Mouse (Mus musculus) forebrain, postnatal 0 days (tissue): ENCODE measurements around the gene Mcts2. TPM values are rescaled to one million over a fixed set of nuclear protein-coding genes. Genes with fewer than 3 reads are reported as not detected.

ENCODE experiments used
- ATAC-seq: fragments of 200-750 bp; cut with Nextera tagmentation; 2 replicates; pipeline ENCODE4 v1.8.0; 2017; ENCODE audit warnings: mild to moderate bottlenecking, moderate library complexity
- DNase-seq: peaks from one replicate; pipeline ENCODE4 v3.0.0-alpha.2; 2015
- H3K27ac ChIP-seq: fragments of 300-500 bp; sonication (generic); 2 replicates; pipeline ENCODE4 v1.5.1; 2014; ENCODE audit warnings: low read depth, mild to moderate bottlenecking, antibody characterized with exemption, low read length, moderate library complexity, mixed read lengths
- H3K27me3 ChIP-seq: fragments of 300-500 bp; sonication (generic); 2 replicates; pipeline ENCODE4 v1.6.1; 2014; ENCODE audit warnings: mild to moderate bottlenecking, low read length, mixed read lengths; ENCODE audit not compliant: insufficient read depth
- H3K36me3 ChIP-seq: fragments of 300-500 bp; sonication (generic); 2 replicates; pipeline ENCODE4 v1.6.1; 2014; ENCODE audit warnings: mild to moderate bottlenecking, moderate library complexity; ENCODE audit not compliant: insufficient read depth
- H3K4me1 ChIP-seq: fragments of 300-500 bp; sonication (generic); 2 replicates; pipeline ENCODE4 v1.6.1; 2014; ENCODE audit warnings: antibody characterized with exemption; ENCODE audit not compliant: insufficient read depth
- H3K4me2 ChIP-seq: fragments of 300-500 bp; sonication (generic); 2 replicates; pipeline ENCODE4 v1.6.1; 2014; ENCODE audit warnings: low read depth, mild to moderate bottlenecking, moderate library complexity
- H3K4me3 ChIP-seq: fragments of 300-500 bp; sonication (generic); 2 replicates; pipeline ENCODE4 v1.5.1; 2014; ENCODE audit warnings: low read depth, low read length, mixed read lengths
- H3K9ac ChIP-seq: fragments of 300-500 bp; sonication (generic); 2 replicates; pipeline ENCODE4 v1.6.1; 2014; ENCODE audit warnings: mild to moderate bottlenecking
- H3K9me3 ChIP-seq: fragments of 300-500 bp; sonication (generic); 2 replicates; pipeline ENCODE4 v1.6.1; 2016; ENCODE audit warnings: low read length
- CTCF ChIP-seq: sonication (generic); IDR thresholded peaks from 2 replicates; pipeline ENCODE4 v1.5.1; 2016; ENCODE audit warnings: antibody characterized with exemption, control low read depth, low read depth
- WGBS: fragments of 180-500 bp; shearing (Covaris S2); extraction: QIAGEN DNeasy Blood & Tissue Kit; methylation state at CpG from one replicate; pipeline ENCODE4 v1.1.7; 2014; 5-methylcytosine and 5-hydroxymethylcytosine counted together
- polyA plus RNA-seq: library from polyadenylated mRNA; unstranded; fragments of >200 nt; fragmentation: Nextera tagmentation; extraction: Ambion mirVana; gene quantifications from 2 replicates; pipeline ENCODE4 v1.2.1, GENCODE M21; 2015
- total RNA-seq: library from RNA; depleted of rRNA; stranded (reverse); fragments of >200 nt; gene quantifications from 2 replicates; pipeline ENCODE4 v1.2.3, GENCODE M21; 2014

The Mcts2 gene
- total and polyA plus RNA-seq, 2 experiments from 2014 or later = 26.6 to 30.8 TPM

GRCm38 (mm10) chr2:152696476-152697164, 9.8 kb downstream of the Mcts2 start:
- Histone ChIP-seq H3K27ac (peak overlapping the region; percentile 60), H3K27me3 (no peaks in the 10 kb centered on the region), H3K4me3 (no peak overlapping the region), H3K9me3 (no peaks in the 10 kb centered on the region), H3K4me2 (no peak overlapping the region), H3K9ac (peak overlapping the region; percentile 52), H3K4me1 (peaks cover 2% of the 10 kb centered on the region; the same call in 1 of the 2 replicates), H3K36me3 (peaks cover 67% of the 10 kb centered on the region)
- TF ChIP-seq CTCF = peak; percentile 96
- 43% methylated on average over 20 of the region's 20 CpGs for WGBS
- peak; percentile 95 for DNase-seq
- ATAC-seq = peak; percentile 88

GRCm38 (mm10) chr2:152700138-152700537, 13.3 kb downstream of the Mcts2 start:
- Histone ChIP-seq H3K9me3 (no peaks in the 10 kb centered on the region), H3K4me2 (no peak overlapping the region), H3K36me3 (peaks cover 98% of the 10 kb centered on the region), H3K9ac (no peak overlapping the region), H3K27ac (no peak overlapping the region), H3K27me3 (no peaks in the 10 kb centered on the region), H3K4me1 (no peaks in the 10 kb centered on the region), H3K4me3 (no peak overlapping the region)
- 92% methylated on average over 10 of the region's 10 CpGs for WGBS
- no peak for ATAC-seq
- no peak for TF ChIP-seq CTCF
- DNase-seq = no peak

- WGBS = 93% methylated on average over 8 of the region's 8 CpGs
- H3K4me1 ChIP-seq = no peaks in the 10 kb centered on the region
- no peak overlapping the region for H3K27ac ChIP-seq
- H3K4me2 ChIP-seq = no peak overlapping the region
- no peak overlapping the region for H3K4me3 ChIP-seq
- peaks cover 98% of the 10 kb centered on the region for H3K36me3 ChIP-seq
- DNase-seq (no peak), ATAC-seq (no peak)
- H3K9ac ChIP-seq = no peak overlapping the region
- no peaks in the 10 kb centered on the region for H3K27me3 ChIP-seq
- no peaks in the 10 kb centered on the region for H3K9me3 ChIP-seq
- no peak for TF ChIP-seq CTCF
These were observed 13.9 kb downstream of the Mcts2 start for GRCm38 (mm10) chr2:152700725-152701124.

DNA sequence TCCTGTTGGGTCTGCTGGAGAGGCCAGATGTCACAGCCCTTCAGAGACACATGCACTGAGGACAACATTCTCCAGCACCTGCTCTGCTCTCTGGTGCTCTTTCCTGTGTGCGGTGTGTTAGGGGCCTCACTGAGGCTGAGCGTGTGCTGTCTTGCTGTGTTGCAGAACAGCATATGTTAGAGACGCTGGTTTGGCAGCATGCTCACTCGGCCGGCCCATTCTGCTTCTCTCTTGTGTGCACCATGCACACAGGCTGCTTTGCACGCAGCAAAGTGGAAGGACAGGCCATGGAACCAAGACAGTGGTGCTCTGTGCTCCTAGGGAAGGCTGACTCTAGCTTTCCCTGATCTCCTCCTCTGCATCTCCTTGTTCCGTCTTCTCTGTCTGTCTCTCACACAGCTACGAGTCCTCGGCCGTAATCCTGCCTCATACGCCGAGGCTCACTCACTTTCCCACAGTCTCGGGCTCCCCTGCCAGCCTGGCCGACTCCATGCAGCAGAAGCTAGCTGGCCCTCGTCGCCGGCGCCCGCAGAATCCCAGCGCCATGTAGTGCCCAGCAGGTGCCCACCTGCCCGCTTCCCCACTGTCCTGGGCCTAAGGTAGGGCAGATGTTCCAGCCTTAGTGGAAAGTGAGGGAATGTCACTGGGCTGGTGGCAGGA, 16.9 kb downstream of the Mcts2 start:
- DNase-seq (no peak), ATAC-seq (no peak)
- Histone ChIP-seq H3K27ac (no peak overlapping the region), H3K4me3 (no peak overlapping the region), H3K9me3 (no peaks in the 10 kb centered on the region), H3K9ac (no peak overlapping the region), H3K36me3 (peaks cover 70% of the 10 kb centered on the region), H3K4me2 (no peak overlapping the region), H3K4me1 (peaks cover 10% of the 10 kb centered on the region; the same call in 1 of the 2 replicates), H3K27me3 (no peaks in the 10 kb centered on the region)
- no peak for TF ChIP-seq CTCF
- WGBS = 88% methylated on average over 21 of the region's 21 CpGs

DNA sequence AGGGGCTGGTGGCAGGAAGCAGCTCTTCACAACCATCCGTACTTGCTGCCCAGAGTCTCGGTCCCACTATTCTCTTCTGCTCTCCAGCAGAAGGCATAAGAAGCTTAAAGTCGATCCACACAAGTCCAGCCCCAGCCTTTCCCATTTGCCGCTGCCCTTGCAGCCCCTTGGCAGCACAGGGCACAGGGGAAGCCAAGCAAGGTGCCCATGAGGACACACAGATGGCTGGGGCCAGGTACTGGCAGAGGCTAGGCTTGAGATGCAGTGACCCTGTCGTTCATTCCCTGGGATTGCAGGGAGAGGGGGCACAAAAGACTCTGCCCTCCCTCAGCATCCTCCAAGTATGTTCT, 17.4 kb downstream of the Mcts2 start:
- peaks cover 66% of the 10 kb centered on the region for H3K36me3 ChIP-seq
- no peak for TF ChIP-seq CTCF

GRCm38 (mm10) chr2:152704811-152705370, 18.1 kb downstream of the Mcts2 start:
- TF ChIP-seq CTCF = no peak
- H3K27ac ChIP-seq = no peak overlapping the region
- no peak overlapping the region for H3K4me3 ChIP-seq
- H3K9me3 ChIP-seq = no peaks in the 10 kb centered on the region
- ATAC-seq = no peak
- no peaks in the 10 kb centered on the region for H3K27me3 ChIP-seq
- WGBS = 91% methylated on average over 14 of the region's 14 CpGs
- H3K4me2 ChIP-seq = no peak overlapping the region
- no peak overlapping the region for H3K9ac ChIP-seq
- no peak for DNase-seq
- H3K36me3 ChIP-seq = peaks cover 60% of the 10 kb centered on the region
- H3K4me1 ChIP-seq = peaks cover 10% of the 10 kb centered on the region; the same call in 1 of the 2 replicates

More for the DNA sequence above, 17.4 kb downstream of the Mcts2 start:
- WGBS = 78% methylated on average over 5 of the region's 5 CpGs
- Histone ChIP-seq H3K9ac (no peak overlapping the region), H3K4me1 (peaks cover 10% of the 10 kb centered on the region; the same call in 1 of the 2 replicates), H3K27me3 (no peaks in the 10 kb centered on the region), H3K4me3 (no peak overlapping the region), H3K27ac (no peak overlapping the region), H3K4me2 (no peak overlapping the region), H3K9me3 (no peaks in the 10 kb centered on the region)
- ATAC-seq = no peak
- no peak for DNase-seq

GRCm38 (mm10) chr2:152705993-152706571, 19.2 kb downstream of the Mcts2 start:
- peak; percentile 66 for DNase-seq
- H3K4me2 ChIP-seq = no peak overlapping the region
- no peaks in the 10 kb centered on the region for H3K9me3 ChIP-seq
- ATAC-seq = peak; percentile 70
- no peak overlapping the region for H3K9ac ChIP-seq
- 50% methylated on average over 22 of the region's 22 CpGs for WGBS
- no peaks in the 10 kb centered on the region for H3K27me3 ChIP-seq
- H3K4me1 ChIP-seq = peaks cover 10% of the 10 kb centered on the region; the same call in 1 of the 2 replicates
- no peak overlapping the region for H3K4me3 ChIP-seq
- peak overlapping the region; percentile 57 for H3K27ac ChIP-seq
- no peak for TF ChIP-seq CTCF
- H3K36me3 ChIP-seq = peaks cover 48% of the 10 kb centered on the region
